Mouse (Mus musculus) right cerebral cortex, postnatal 36 days (tissue): ENCODE results near the gene Swsap1.

ENCODE experiments used
- DNase-seq, 2 experiments: peaks; one replicate each; pipeline ENCODE4 v3.0.0; 2022; ENCODE audit warnings: low spot score in 2 of 2, mixed read lengths in 1 of 2

Gene Swsap1

DNA sequence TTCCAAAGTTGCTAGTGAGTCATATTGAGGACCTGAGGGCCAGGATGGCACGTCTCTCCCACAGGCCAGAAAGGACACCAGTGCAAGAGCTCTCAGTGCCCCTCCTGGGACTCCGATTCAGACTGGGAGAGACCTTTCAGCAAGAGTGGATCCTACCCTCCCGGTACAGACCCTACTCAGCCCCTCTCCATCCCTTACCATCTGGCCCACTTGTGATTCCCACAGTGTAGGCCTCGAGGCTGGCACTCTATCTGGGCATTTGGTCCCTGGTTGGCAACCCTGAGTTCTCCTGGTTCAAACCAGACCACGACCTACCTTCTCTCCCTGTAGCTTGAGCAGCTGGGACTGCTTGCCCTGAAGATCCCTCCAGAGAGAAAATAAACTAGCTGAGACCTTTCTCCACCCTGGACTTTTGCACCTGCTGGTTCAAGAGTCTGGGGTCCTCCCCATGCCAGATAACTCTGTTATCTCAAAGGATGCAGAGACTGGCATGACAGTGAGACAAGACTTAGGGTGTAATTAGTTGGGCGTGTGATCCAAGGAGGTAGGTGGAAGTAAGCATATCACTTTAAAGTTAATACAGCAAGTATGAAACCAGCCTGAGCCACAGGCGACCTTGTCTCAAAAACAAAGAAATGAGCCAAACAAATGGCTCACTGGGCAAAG, 20.0 kb upstream of the Swsap1 start:
- no peak for DNase-seq

DNA sequence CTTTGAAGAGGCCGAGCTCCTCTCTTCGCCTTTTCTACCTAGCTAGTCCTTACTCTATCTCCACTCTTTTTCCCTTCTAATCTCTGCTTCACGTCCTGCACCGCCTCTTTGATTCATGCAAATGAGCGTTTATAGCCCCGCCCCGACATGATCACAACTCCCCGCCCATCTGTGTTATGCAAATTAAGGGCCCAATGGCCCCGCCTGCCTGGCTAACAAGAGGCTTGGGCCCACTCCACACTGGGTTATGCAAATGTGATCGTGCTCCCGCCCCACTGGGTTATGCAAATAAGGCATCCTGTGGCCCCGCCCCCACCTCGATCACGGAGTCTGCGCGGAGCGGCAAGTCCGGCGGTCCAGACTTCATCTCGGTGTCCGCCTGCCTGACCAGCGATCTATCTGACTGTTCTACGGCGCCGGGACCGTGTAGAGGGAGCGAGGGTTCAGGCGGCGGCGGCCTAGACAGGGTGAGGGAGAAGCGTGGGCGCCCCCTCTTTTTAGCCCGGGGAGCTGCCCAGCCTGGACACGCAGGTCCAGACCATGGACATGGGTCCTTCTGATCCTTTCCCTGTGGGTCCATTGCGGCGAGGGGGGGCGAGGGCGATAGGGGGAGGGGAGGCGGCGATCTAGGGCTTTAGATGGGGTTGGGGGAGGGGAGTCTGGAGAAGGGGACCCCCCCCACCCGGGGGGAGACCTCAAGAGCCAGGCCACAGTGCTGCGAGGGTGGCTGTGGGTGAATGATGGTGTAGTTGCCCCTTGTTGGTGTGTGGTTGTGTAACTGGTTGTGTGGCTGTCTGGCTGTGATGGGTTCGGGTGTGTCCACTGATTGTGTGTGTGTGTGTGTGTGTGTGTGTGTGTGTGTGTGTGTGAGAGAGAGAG, 18.6 kb upstream of the Swsap1 start, which contains the start of gene Plppr2:
Gene Plppr2 (plus strand): TSS at position 342 of the 879 bp plus-strand sequence.
- DNase-seq: peak; percentile 98

DNA sequence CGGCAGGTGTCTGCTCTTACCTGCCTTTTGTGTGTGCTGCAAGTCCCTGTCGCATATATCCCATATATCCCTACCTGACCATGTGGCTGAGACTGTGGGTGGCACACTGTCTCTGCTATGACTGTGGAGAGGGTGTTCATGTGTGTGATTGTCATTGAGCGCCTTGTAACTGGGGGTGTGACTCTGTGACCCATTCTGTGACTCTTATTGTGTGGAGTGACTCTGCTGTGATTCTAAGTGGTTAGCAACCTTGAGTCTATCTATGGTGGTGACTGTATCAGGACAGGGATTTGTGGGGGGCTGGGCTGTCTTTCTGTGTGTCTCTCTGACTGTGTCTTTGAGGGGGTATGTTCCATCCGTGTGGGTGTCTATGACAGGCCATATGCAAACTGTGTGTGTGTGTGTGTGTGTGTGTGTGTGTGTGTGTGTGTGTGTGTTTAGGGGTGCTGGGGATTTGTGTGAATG, 17.8 kb upstream of the Swsap1 start:
- peak in 1 of 2 experiments; percentile 49 for DNase-seq

DNA sequence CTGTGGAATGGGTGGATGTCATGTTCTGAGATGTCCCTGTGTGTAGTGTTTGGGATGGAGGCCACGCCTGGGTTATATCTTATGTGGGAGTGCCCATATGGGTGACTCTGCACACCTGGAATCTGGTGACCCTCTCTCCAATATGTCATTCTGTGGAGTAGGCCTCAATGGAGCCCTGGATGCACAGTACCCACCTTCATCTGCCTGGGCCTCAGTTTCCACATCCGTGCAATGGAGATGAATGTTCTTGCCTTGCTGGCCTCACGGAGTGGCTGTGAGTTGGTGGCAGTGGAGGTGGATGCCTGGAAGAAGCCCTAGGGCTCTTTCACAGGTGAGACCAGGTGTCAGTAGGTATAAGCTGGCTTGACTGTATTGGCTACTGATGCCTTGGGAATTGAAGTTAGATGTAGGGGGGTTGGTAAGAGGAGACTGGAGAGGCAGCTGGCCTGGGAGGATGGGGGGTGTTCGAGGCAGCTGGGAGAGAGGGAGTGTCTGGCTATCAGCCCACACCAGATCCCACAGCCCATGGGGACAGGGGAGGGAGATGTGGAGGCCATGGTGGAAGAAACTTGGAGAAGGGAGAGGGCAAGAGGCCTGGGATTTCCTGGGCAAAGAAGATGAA, 17.2 kb upstream of the Swsap1 start:
- no peak for DNase-seq

DNA sequence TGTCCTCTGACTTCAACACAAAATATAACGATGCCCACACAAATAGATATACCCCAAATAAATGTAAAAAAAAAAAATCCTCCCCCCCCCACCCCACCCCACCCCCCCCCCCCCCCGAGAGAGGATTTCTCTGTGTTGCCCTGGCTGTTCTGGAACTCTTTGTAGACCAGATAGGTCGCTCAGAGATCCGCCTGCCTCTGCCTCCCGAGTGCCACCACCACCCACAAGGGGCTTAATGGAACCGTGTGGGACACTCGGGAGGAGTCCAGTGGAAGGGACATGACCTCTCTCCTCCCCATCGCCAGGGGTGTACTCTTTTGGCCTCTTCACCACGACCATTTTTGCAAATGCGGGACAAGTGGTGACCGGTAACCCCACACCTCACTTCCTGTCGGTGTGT, 12.5 kb upstream of the Swsap1 start:
- DNase-seq: no peak

DNA sequence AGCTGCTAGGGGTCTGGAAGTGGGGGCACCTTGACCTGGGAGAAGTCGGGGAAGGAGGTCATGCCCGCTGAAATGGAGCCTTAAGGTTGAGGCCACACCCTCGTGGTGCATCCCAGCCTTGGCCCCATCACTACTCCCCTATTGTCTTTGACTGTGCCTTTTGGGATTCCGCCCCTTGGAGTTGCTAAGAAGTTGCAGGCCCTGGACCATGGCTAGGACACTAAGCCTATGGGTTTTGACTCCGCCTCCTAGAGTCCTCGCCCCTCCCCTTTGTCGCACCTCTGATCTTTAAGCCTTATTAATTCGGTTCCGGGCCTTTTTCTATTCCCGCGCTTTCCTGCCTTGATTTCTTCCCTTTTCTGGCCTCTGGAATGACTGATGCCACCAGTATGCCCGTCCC, 11.9 kb upstream of the Swsap1 start:
- DNase-seq: no peak

DNA sequence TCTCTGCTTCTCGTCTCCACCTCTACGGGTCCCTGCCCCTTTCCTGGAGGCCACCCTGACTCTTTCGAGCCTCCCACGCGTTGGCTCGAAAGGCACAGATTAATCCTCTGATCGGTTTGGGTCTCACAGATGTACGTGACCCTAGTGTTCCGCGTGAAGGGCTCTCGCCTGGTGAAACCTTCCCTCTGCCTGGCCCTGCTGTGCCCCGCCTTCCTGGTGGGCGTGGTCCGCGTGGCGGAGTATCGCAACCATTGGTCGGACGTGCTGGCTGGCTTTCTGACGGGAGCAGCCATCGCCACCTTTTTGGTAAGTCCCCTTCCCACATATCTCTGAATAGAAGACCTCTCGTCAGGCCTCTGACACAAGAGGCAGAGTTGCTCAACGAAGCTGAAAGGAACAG, 11.3 kb upstream of the Swsap1 start:
- no peak for DNase-seq

DNA sequence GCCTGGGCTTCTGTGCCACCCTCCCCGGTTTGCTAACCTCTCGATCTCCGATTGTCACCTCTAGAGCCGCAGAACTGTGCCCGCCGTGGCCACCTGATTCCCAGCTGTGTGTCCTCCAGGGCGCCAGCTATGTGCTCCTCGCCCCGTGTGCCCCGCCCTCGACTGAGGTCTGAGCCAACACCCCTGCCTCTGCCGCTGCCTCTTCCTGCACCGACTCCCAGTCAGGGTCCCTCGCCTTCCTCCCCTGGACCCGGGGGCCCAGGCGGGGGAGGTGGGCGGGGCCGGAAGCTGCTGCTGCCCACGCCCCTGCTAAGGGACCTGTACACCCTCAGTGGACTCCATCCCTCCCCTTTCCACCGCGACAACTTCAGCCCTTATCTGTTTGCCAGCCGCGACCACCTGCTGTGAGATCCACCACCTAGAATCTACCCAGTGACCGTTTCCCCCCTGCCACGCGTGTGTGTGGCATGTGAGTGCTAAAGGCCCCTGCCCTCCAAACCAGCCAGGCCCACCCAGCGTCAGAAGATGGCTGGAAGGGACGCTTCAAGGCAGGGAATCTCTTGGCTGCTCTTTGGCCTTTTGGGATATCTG, 7.9 kb upstream of the Swsap1 start:
- DNase-seq: no peak

DNA sequence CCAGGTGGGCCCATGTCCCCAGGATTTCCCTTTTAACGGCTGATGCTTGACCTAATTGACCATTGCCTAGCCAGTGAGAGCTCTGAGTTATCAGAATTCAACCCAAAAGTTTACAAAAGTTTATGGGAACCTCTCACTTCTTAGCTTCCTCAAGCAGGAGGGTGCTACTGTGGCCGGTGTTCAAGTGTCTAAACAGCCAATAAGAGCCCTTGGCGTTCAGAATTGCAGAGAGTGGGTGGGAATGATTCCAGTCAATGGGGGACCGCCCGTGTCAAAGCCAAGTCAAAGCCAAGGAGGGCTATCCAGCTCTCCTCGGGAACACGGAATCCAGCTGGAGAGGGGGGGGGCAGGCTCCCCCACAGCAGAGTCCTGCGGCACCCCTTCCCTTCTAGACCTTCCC, 7.4 kb upstream of the Swsap1 start:
- DNase-seq: no peak

DNA sequence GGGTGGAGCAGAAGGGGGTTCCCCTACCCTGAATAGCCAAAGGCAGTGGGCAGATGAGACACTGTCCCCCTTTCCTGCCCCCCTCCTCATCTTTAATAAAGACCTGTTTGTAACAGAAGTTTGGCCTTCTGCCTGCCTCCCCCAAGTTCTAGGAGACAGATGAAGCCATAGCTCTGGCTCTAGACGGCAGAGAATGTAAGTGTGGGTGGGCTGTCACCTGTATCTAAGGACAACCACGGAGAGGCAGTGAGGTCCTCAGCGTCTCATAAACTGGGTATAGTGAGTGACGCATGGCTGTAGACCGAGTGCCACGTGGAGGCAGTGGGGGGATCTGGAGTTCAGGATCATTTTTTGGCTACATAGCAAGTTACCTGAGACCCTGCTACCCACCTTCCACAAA, 6.8 kb upstream of the Swsap1 start:
- no peak for DNase-seq

DNA sequence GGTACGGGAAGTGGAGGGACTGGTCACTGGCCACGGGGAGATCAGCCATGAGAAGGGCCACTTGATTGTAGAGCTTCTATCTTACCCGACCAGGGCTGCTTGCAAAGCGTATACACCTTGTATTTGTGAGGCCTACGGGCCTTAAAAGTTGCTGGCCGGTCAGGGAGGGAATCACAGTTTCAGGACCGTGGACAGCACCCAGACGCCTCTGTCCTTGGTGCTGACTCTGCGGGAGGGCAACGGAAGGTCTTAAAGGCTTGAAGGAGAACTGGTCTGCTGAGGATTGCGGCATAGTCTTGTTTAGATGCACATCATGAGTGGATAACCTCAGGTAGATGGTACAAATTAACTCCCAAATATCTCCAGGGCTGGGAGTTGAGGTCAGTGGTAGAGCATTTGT, 5.2 kb upstream of the Swsap1 start:
- no peak for DNase-seq

DNA sequence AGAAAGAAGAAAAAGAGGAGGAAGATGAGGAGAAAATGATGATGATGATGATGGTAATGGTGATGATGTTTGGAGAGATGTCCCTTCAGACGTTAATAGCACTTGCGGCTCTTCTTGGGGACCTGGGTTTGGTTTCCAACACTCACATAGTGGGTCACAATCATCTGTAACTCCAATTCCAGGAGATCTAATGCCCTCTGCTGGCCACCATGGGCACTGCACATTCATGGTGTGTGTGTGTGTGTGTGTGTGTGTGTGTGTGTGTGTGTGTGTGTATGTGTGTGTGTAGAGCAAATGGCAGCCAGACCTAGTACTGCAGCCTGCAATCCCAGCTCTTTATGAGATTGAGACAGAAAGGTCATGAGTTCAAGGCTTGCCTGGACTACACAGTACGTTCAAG, 3.6 kb upstream of the Swsap1 start:
- DNase-seq: no peak

DNA sequence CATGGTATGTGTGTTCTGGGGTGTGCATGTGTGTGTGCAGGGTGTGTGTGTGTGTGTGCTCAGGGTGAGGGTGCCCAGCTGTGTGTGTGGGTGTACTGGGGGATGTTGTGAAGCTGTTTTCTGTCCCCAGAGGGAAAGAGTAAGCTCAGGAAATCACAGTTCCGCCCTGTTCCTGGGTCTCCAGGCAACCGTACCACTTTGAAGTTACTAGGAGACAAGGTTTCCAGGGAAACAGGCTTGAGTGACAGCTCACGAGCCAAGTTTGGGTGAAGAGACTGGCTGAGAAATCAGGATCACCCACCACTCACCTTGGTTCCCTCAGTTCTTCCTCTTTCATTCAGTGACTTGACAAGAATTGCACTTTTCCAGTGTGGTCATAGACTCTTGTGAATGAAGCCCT, 2.0 kb upstream of the Swsap1 start:
- peak; percentile 63 to 82 for DNase-seq

DNA sequence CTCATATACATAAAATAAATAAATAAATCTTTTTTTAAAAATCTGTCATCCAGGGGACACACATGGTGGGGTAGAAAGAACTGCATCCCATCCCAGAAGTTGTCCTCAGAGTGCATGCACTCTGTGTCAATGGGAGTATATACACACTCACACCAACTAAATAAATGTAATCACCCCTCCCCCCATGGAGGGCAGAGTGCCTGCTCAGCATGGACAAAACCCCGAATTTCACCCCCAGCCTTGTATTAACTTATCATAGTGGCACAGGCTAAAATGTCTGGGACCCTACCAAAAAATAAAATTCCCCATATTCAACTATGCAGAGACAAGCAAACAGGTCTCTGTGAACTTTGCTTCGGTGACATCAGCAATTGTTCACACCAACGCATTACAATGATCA, 920 bp upstream of the Swsap1 start:
- no peak for DNase-seq

DNA sequence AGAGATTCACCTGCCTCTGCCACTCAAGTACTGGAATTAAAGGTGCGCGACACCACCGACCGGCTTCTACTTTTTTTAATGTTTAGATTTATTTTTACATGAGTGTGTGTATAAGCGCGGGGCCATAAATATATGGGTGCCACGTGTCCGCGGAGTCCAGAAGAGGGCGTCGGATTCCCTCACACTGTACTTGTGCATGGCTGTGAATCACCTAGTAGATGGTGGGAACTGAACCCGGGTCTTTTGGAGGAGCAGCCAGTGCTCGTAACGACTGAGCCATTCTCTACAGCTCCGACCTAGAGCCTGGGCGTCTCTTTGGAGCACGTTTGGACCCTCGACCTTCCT, 358 bp upstream of the Swsap1 start:
- no peak for DNase-seq

DNA sequence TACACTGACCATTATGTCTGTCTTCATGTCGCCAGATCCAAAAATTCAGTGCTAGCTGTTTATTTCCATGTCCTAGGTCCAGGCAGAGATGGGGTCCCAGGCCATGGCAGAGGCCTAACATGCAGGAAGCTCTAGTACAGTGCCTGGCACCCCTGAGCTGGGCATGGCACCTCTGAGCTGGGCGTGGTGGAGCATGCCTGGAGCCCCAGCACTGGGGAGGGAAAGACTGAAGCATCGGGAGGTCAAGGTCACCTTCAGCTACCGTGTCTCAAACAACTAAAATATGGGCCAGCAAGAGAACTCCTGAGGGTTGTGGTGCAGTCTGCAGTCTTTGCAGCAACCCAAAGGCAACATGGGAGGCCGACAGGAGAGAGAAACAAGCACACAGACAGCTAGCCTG, 2.8 kb downstream of the Swsap1 start:
- DNase-seq: no peak

DNA sequence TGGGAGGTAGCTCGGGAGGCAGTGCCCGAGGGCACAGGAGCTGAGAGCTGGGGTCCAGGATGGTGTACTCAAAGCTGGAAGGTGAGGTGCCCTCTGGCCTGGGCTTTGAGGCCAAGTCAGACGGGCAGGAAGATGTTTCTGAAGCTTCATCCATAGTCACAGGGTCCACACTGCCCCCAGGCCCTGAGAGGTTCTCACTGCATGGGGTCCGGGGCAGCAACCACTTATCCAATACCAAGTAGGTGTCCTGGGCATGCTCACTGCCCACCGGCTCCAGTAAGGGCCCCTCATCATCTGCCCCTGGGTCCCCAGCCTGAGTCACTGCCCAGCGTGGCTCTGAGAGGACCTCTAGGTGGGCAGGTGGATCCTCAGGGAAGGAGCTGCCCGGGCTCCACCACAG, 3.7 kb downstream of the Swsap1 start:
- DNase-seq: no peak

DNA sequence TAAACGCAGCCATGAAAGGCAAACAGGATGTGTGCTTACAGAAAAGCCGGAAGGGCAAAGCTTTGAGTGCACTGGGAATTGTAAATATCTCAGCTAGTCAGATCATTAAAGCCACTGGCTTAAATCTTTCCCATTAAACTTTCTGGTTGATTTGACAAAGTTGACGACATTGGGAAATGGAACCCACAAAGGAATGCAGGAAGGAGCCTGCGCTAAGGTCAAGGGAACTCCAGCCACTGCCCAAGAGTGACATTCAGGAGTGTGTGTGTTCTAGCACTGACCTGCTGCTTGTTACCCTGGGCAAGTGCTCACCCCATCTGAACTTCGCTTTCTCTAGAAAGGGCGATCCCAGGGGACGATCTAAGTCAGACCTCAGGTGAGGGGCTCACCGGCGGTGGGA, 4.6 kb downstream of the Swsap1 start:
- DNase-seq: no peak

DNA sequence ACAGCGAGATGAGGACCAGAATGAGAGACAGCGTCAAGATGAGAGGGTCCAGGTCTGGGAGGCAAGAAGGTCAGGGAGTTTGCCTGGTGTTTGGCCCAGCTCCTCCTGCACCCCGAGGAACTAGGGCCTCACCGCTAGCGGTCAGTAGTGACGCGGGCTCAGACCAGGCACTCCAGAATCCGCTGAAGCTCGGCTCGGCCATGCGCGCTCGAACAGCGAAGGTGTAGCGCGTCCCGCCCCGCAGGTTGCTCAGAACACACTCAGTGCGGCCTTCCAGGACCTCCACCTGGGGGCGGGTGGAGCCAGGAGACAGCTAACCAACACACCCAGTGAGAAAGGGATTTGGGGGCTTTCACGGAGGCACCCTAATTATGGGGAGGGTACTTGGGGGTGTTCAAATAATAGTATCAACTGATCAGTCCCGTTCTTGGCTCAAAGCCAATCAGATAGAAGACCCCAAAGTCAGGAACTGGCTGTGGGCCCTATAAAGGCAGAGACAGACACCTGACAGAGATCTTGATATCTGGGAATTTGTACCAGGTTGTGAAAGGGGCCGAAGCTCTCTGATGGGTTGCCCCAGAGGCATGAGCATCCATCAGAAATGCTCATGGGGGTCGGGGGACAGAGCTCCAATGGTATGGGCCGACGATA, 5.1 kb downstream of the Swsap1 start:
- no peak for DNase-seq

DNA sequence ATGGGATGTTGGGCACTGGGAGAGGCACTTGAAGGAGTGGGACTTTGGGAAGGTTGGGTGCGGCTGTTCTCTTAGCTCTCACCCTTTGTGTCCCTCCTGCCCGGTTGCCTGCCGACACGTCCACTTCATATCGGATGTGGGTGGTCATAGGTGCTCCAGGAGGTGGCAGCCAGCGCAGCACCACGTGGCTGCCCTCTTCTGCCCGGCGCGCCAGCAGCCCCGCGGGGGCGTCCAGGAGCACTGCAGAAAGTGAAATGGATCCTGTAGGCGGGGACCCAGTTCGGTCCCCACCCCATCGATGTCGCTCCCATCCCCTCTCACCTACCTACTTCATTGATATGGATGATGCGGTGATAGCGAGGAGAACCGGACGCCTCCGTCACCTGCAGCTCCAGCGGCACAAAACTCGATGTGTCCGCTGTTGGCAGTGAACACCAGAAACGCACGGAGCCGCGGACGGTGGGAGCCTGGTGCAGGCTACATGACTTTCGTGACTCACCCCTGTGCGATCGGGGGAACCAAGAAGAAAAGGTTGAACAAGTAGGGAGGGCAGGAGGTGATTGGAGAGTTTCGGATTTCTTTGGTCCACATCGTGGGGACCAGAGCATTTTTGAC, 5.9 kb downstream of the Swsap1 start:
- DNase-seq: no peak

DNA sequence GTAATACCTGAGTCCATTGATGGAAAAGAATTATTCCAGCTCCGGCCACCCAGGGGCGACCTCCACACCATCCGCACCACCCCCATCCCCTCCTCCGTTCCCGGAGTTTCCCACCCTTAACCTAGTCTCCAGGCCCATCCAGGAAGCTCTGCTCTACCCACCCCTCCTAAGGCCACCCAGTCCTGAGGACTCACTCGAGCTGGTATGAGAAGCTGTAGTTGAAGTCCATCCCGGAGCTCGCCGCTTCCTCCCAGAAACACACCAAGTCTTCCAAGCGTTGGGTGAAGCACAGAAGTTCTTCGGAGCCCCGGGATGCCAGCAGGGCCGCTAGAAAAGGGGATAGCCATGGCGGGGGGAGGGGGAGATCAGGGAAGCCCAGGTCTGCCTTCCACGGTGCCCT, 6.5 kb downstream of the Swsap1 start:
- DNase-seq: no peak
